Mouse (Mus musculus) layer of hippocampus, adult 8-10 months (tissue): Measurements from ENCODE around the gene Zzef1. TPM values are rescaled to one million over a fixed set of nuclear protein-coding genes. Genes with fewer than 3 reads are reported as not detected.

Experiments
- DNase-seq, 2 experiments: peaks; one replicate each; pipeline ENCODE4 v3.0.0; 2022; ENCODE audit warnings: low spot score in 2 of 2
- total RNA-seq, 4 experiments: library from RNA; stranded (reverse); gene quantifications; 2 replicates each; pipeline ENCODE4 v1.2.4; 2022

The Zzef1 gene
- total RNA-seq, 4 experiments from 2014 or later, result 41.5 to 51.8 (median 45.2) TPM

DNA sequence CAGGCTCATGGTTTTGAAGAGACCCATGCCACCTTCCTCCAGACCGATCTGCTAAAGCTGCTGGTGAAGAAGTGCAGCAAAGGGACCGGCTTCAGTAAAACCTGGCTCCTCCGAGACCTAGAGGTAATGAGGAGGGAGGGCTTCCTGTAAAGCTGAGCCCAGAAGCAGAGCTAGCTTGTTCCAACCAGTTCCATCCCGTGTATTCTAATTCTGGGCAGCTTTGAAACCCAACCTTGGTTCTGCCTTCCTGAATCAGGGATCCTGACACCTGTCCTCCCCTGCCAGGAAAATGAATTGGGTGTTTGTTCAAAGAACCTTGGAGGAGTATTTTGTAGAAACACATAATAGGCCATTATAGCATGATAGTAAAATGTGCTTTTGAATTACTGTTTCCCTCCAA, 112.4 kb downstream of the Zzef1 start:
- DNase-seq, result no peak

DNA sequence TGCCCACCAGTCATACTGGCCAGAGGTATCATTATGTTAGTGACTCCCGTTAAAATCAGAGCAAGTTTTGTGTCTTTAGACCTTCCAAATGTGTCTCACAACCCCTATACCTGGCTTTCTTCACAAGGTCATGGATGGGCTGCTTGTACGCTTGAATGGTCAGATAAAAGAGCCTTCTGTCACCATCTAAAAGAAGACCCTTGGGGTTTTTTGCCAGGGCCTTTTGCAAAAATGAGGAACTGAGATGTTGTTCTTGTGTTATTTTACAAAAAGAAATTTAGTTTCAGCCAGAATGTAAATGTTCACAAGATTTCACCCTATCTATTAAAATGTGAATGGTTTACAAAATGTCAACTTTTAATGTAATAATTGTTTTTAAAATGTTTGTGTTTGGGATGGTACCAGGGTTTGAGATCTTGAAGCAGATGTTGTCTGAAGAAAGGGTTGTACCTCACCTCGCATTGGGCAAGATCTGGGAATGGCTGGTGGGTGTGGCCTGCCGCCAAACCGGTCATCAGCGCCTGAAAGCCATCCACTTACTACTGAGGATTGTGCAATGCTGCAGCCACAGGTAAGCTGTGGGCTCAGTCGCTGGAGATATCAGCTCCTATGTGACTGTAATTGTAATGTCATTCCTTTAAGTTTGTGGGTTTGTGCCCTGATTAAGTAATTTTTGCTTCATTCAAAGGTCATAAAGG, 121.4 kb downstream of the Zzef1 start:
- DNase-seq, result no peak

DNA sequence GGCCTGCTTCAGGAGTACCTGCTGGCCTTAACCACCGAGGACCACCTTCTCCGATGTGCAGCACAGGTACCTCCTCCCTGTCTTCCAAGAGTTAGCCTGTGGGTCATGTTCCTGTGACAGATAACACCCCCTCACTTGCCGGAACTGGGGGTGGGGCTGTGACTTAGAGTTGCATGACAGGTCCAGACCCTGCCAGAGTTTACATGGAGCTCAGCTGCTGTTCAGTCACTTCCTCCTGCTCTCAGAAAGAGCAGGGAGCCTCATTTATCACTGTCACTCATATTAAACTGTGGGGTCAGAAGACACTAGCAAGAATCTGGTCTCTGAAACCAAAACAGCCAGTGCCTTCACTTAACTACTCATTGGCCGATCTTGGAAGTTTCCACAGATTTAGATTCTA, 127.1 kb downstream of the Zzef1 start:
- no peak for DNase-seq

DNA sequence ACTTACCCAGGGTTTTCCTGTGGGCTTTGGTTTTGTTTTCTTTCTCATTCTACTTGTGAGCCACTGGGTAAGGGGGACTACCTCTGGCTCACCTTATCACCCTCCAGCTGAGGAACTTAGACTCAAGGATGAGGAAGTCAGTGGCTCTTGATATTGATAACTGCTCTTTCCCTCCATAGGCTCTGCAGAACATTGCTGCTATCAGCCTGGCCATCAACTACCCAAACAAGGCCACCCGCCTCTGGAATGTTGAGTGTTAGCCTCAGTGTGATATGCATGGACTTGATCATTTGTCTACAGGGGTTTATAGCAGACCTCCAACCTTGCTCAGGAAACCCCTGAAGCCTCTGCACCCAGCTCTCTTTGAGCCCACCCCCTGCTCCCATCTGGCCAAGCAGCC, 128.4 kb downstream of the Zzef1 start:
- no peak for DNase-seq

DNA sequence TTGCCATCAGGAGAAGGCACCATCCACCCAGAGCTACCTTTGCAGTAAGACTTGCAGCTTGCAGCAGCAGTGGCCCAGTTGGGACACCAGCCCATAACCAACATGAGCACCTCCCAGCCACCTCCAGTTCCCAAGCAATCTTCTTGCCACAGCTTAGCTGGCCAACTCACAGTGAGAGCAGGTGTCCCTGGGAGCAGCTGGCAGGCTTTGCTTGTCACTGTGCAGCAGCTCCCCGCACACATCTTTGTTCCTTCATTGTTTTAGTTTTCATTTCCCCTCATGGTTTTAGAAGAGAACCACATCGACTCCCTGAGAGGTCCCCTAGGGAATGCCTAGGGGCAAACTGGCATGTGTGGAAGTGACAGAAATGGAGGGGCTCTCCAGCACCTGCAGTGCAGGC, 129.0 kb downstream of the Zzef1 start:
- no peak for DNase-seq

GRCm38 (mm10) chr11:72926226-72926890, 130.3 kb downstream of the Zzef1 start:
- peak in 1 of 2 experiments; percentile 25 for DNase-seq

DNA sequence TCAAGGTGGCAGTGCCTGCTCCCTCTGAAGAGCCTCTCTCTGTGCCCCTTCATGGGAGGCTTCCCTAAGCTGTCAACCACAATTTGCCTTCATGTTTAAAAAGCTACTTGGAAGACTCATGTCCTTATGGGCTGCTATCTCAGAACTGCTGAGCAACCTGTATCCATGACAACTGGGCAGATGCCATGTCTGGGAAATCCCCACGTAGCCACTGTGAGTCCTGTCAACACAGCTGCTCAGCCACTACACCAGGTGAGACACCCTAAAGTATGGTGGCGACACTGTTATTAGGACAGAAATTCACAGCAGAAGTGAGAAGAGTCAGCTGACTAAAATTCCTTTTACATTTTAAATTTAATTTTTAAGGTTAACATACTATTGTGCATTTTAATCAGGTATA, 132.5 kb downstream of the Zzef1 start:
- DNase-seq, result no peak

GRCm38 (mm10) chr11:72940208-72941143, 144.4 kb downstream of the Zzef1 start:
- no peak for DNase-seq

- no peak for DNase-seq
Observed at GRCm38 (mm10) chr11:72944996-72945793, 149.2 kb downstream of the Zzef1 start.

DNA sequence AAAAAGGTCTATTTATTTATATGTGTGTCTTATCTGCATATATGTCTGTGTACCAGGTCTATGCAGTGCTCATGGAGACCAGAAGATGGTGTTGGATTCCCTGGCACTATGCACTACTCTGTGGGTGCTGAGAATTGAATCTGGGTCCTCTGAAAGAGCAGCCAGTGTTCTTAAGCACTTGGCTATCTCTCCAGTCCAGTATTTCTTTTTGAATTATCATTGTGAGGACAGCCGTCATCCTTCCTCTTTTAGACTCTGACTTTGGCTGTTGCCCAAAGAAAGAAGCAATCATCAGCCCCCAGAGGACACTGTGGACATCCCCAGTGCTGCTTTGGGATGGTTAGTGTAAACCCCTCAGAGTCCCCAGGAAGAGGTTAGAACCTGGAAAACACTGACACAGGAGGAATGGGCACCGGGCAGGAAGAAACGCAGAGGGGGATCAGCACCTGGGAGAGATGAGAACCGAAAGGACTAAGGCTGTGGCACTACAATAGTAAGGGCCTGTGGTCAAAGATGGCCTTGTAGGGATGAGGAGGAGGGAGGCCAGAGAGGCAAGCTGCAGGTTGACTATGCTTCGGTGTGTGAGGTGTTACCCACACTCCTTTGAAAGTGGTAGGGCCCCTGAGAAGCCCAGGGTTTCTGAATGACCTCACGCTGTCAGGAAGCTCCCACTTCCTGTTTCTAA, 150.0 kb downstream of the Zzef1 start:
- DNase-seq, result no peak

GRCm38 (mm10) chr11:72946560-72947119, 150.6 kb downstream of the Zzef1 start:
- DNase-seq, result no peak

GRCm38 (mm10) chr11:72947840-72948239, 151.8 kb downstream of the Zzef1 start:
- DNase-seq, result no peak

DNA sequence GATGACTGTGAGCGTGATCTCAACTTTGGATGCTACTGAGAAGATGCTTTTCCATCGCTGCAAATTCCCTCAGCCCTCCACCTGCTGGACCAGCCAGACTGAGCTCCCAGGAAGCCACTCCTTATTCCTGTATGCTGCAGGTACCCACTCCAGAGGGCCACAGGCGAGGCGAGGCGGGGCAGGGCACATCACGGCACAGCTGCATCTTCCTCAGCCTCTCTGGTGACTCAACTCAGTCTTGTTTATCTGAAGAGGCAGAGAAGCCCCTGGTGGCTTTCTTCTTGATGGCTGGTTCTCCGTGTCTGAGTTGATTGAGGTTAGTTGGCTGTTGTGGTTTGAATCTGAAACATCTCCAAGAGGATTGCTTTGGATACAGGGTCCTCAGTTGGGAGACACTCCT, 152.2 kb downstream of the Zzef1 start:
- DNase-seq, result no peak

DNA sequence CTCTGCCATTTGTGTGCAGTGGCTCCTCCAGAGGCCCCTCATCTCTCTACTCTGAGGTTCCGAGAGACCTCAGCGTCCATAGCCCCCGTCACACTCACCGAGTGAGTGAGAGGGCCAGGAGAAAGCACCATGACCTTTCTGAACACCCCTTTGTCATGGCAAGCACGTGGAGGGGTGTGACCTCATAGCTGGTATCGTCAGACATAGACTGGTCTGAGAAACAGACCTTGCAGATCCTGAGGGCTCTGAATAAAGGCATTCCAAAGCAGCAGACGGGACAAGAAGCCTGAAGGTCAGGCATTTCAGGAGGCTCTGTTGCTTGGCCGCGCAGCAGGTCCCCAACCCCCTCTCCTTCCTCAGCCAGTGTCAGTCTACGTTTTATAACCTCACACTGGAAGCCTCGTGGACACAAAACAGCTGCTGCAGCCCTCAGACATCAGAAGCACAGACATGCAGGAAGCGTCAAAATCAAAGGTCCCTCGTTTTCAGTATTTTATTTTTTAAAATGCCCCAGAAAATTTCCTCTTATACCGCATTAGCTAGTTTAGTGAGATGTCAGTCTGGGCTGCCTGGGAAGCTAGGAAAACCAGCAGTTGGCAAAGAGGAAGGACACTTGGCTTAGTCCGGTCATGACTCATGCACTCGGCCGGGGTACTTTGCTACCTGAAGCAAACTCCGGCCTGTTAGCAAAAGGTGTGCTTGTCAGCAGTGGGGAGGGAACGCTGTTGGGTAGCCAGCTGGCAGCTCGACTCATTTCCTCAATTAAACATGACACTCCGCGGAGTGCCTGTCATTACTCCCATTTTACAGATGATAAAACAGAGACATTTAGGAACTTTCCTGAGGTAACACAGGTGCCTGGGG, 155.3 kb downstream of the Zzef1 start:
- DNase-seq, result no peak

DNA sequence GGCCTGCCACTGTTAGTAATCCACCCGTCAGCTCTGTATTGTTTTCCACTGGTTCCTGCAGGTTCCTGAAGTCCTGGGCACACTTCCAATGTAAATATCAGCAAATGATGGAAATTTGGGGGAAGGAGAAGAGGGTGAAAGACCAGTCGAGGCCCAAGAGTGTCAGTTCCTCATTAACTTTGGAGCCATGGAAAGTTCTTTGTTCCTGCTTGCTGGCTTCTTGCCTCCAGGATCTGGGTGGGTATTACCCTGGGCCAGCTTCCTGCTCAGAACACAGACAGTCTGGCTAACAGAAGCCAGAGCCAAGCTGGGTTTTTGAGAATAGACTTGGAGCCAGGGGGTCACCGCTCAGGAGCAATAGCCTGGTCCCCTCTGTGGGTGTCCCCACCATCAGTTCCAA, 156.2 kb downstream of the Zzef1 start:
- DNase-seq, result no peak

GRCm38 (mm10) chr11:72952697-72953096, 156.7 kb downstream of the Zzef1 start:
- no peak for DNase-seq

DNA sequence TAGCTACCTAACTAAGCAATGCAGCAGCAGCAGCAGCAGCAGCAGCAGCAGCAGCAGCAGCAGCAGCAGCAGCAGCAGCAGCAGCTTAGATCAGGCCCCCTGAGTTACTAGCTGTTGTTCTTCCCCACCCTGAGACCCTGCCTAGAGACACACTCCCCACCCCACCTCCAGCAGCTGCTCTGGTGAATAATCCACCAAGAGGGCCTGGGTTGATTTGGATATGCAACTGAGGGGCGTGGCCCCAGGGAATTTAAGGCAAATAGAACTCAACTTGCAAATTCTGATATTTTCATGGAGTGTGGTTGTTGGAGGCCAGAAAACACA, 157.1 kb downstream of the Zzef1 start:
- no peak for DNase-seq

DNA sequence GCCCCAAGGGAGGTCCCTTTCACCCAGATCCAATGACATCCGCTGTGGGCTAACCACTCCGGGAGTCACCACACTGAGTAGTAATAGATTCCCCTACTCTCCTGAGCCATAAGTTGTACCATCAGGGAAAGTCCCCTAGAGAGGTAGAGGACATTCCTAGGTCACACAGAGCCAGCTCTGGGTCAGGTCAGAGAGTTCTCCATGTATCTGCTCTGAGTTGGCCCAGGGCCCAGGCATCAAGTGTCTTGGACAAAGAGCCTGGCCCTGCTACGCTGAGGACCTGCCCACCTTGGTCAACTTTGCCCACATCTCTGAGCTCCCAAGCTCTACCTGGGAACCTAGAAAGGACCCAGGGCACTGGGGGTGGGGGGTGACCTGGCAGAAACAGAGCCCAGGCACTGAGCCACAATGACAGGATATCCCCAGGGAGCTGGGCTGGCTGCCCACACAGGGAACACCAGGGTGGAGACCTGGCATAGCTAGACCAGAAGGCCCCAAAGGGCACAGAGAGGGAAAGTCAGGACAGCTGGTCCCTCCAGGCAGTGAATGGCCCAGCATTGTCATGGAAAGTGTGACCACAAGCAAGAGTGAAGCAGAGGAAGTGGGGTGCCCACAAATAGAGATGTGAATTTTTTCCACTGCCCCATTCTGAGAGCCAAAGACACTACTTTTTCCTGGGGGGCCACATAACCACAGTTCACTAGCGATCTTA, 157.6 kb downstream of the Zzef1 start:
- DNase-seq, result no peak

DNA sequence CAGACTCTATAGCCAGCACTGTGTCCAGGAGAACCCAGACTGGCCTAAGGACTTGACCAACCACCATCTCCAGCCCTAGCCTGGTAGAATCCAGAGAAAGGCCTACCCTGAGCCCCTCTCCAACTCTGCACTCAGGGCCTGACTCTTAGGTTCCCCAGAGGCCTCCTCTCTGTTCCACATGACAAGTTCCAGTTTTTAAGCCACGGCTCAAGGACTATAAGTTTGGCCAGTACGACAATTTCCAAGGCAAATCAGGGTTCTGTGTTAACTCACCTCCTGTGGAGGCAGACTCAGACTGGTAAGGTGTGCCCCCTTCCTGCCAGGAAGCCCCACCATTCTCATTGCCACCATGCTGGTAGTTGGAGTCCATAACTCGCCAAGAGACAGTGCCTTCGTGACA, 158.2 kb downstream of the Zzef1 start:
- DNase-seq, result no peak
